Mouse (Mus musculus): Measurements from ENCODE around the gene Dnmt1.
"Not testable (repeated sequence)": the region's sequence is repeated elsewhere in the genome, so short reads cannot be mapped to it uniquely, and the experiment has no call there.

The Dnmt1 gene

GRCm38 (mm10) chr9:20959430-20959938 lies at the start of gene Dnmt1:
Gene Dnmt1 (minus strand): TSS chr9:20959888.
- no peak for DNase-seq

- DNase-seq = no peak
Measured at GRCm38 (mm10) chr9:21008007-21008406, 48.3 kb upstream of the Dnmt1 start.

- DNase-seq = no peak
Measured at GRCm38 (mm10) chr9:21007313-21007952, 47.7 kb upstream of the Dnmt1 start.

- peak; percentile 92 for DNase-seq
Measured at GRCm38 (mm10) chr9:21002627-21003551, 43.2 kb upstream of the Dnmt1 start, which contains the start of gene Mrpl4. Gene Mrpl4 (plus strand): TSS chr9:21002738.

- no peak for DNase-seq
Measured at GRCm38 (mm10) chr9:21002270-21002626, 42.6 kb upstream of the Dnmt1 start.

- no peak for DNase-seq
Measured at GRCm38 (mm10) chr9:21001651-21002200, 42.0 kb upstream of the Dnmt1 start.

- DNase-seq = peak; percentile 48
Measured at GRCm38 (mm10) chr9:21000811-21001210, 41.1 kb upstream of the Dnmt1 start.

GRCm38 (mm10) chr9:20998337-20998736 lies 38.6 kb upstream of the Dnmt1 start:
- not testable (repeated sequence) for DNase-seq

GRCm38 (mm10) chr9:20997065-20997464 lies 37.4 kb upstream of the Dnmt1 start:
- DNase-seq = no peak

GRCm38 (mm10) chr9:20995069-20995468 lies 35.4 kb upstream of the Dnmt1 start:
- no peak for DNase-seq

- peak; percentile 87 for DNase-seq
Measured at GRCm38 (mm10) chr9:20993165-20993898, 33.6 kb upstream of the Dnmt1 start.

- no peak for DNase-seq
Measured at GRCm38 (mm10) chr9:20991587-20991986, 31.9 kb upstream of the Dnmt1 start.

GRCm38 (mm10) chr9:20990861-20991260 lies 31.2 kb upstream of the Dnmt1 start:
- peak; percentile 76 for DNase-seq

GRCm38 (mm10) chr9:20987953-20988352 lies 28.3 kb upstream of the Dnmt1 start:
- DNase-seq = no peak

GRCm38 (mm10) chr9:20986952-20987686 lies 27.4 kb upstream of the Dnmt1 start:
- peak; percentile 76 for DNase-seq

GRCm38 (mm10) chr9:20983169-20983568 lies 23.5 kb upstream of the Dnmt1 start:
- no peak for DNase-seq

GRCm38 (mm10) chr9:20982171-20982570 lies 22.5 kb upstream of the Dnmt1 start:
- no peak for DNase-seq

GRCm38 (mm10) chr9:20979769-20980168 lies 20.1 kb upstream of the Dnmt1 start:
- DNase-seq = no peak

- no peak for DNase-seq
Measured at GRCm38 (mm10) chr9:20979181-20979580, 19.5 kb upstream of the Dnmt1 start.

- DNase-seq = peak; percentile 37
Measured at GRCm38 (mm10) chr9:20978409-20979095, 18.9 kb upstream of the Dnmt1 start.

- peak; percentile 24 for DNase-seq
Measured at GRCm38 (mm10) chr9:20976961-20977689, 17.4 kb upstream of the Dnmt1 start.

Data from lung, postnatal 10 days (tissue).